23 mouse cellular contexts compared by ENCODE assay signal in genomic region chr9:50918131-50918530, GRCm38 (mm10).
"Had no signal": no experiment of that assay in that cellular context is flagged by ENCODE, and none has a peak within 500 bp of the region (broad histone marks: within the 10 kb centered on the region; RNA-seq: fewer than 3 reads in every experiment).

No protein-coding gene starts in this region.

- H3K36me3 ChIP-seq: hindbrain, embryonic 12.5 days; limb, embryonic 10.5 days; limb, embryonic 12.5 days had no signal

- H3K4me1 ChIP-seq: hindbrain, embryonic 10.5 days; hindbrain, embryonic 12.5 days; limb, embryonic 10.5 days had no signal

- DNase-seq: forebrain, postnatal 0 days; gastrocnemius, postnatal 14 days; gastrocnemius, postnatal 36 days; heart, adult 2 months; heart, postnatal 10 days; heart, postnatal 4 days; kidney, adult 18-20 months; kidney, adult 8-10 months; kidney, postnatal 10 days; kidney, postnatal 25 days; kidney, postnatal 4 days; liver had no signal

- ATAC-seq: forebrain, postnatal 0 days; hindbrain, embryonic 16.5 days; inflammation-experienced regulatory T-cells, adult 6 months; intestine, embryonic 16.5 days had no signal

- H3K9me3 ChIP-seq: heart, embryonic 12.5 days; hindbrain, embryonic 10.5 days; hindbrain, embryonic 12.5 days; limb, embryonic 10.5 days; limb, embryonic 12.5 days had no signal

- H3K27me3 ChIP-seq: heart, embryonic 12.5 days; hindbrain, embryonic 12.5 days; limb, embryonic 12.5 days had no signal

- H3K4me3 ChIP-seq: heart, adult 2 months; heart, embryonic 12.5 days; hindbrain, embryonic 10.5 days; hindbrain, embryonic 12.5 days; layer of hippocampus, adult 2 months; left cerebral cortex, adult 2 months; limb, embryonic 10.5 days; limb, embryonic 12.5 days had no signal

- H3K4me2 ChIP-seq: heart, embryonic 12.5 days; hindbrain, embryonic 12.5 days; hindbrain, embryonic 14.5 days; limb, embryonic 12.5 days had no signal

- H3K9ac ChIP-seq: forebrain, postnatal 0 days; heart, embryonic 12.5 days; hindbrain, embryonic 12.5 days; hindbrain, embryonic 14.5 days; limb, embryonic 12.5 days had no signal

- H3K27ac ChIP-seq: heart, adult 2 months; hindbrain, embryonic 10.5 days; hindbrain, embryonic 12.5 days; hindbrain, embryonic 14.5 days; layer of hippocampus, adult 2 months; left cerebral cortex, adult 2 months; limb, embryonic 10.5 days; limb, embryonic 12.5 days had no signal
